ENCODE assay signal across 12 mouse cellular contexts in genomic region chr7:128549137-128549536, GRCm38 (mm10). TPM values are rescaled to one million over a fixed set of nuclear protein-coding genes. Genes with fewer than 3 reads are reported as not detected.
A peak's percentile ranks its signal among the peaks of the same experiment; 100 is the strongest.
DNase-seq lines count a peak whose midpoint lies in the region; ATAC-seq and TF ChIP-seq lines count a peak whose summit lies in the region.
"Had no signal": no experiment of that assay in that cellular context is flagged by ENCODE, and none has a peak within 500 bp of the region (broad histone marks: within the 10 kb centered on the region; RNA-seq: fewer than 3 reads in every experiment).

No protein-coding gene starts in this region.

- DNase-seq in forebrain, embryonic 10.5 days (ENCODE audit: extremely low spot score, low spot score), result no peak
- DNase-seq in hindbrain, postnatal 0 days (ENCODE audit: low spot score), result no peak
- no peak for DNase-seq in hindbrain, embryonic 11.5 days (ENCODE audit: low spot score)
- DNase-seq in adipocyte (ENCODE audit: low spot score), result peak; percentile 71
- DNase-seq in lung, postnatal 25 days (ENCODE audit: low spot score), result peak; percentile 66
- no peak for DNase-seq in cerebellum, adult 8-10 months
- DNase-seq in urinary bladder, postnatal 25 days (ENCODE audit: low spot score), result no peak
- DNase-seq: cerebellum, adult 9-10 months; kidney, adult 2 months; right cerebral cortex, postnatal 25 days had no signal

- no peaks in the 10 kb centered on the region for H3K9me3 ChIP-seq in forebrain, embryonic 13.5 days (replicated peaks)
- no peaks in the 10 kb centered on the region; the same call in 1 of the 2 replicates for H3K9me3 ChIP-seq in forebrain, embryonic 10.5 days
- no peaks in the 10 kb centered on the region for H3K9me3 ChIP-seq in hindbrain, postnatal 0 days (ENCODE audit: low read length)
- H3K9me3 ChIP-seq in hindbrain, embryonic 11.5 days (ENCODE audit: control insufficient read depth, low read length), result no peaks in the 10 kb centered on the region
- H3K9me3 ChIP-seq: limb, embryonic 13.5 days had no signal

- H3K27ac ChIP-seq in forebrain, embryonic 13.5 days, result 0 out of 2 replicates have a peak overlapping the region, but pooled peaks have one; percentile 6
- no peak overlapping the region for H3K27ac ChIP-seq in forebrain, embryonic 10.5 days
- peak overlapping the region; percentile 70; the same call in 1 of the 2 replicates for H3K27ac ChIP-seq in hindbrain, postnatal 0 days
- no peak overlapping the region for H3K27ac ChIP-seq in hindbrain, embryonic 11.5 days (ENCODE audit: low read depth, low read length)
- H3K27ac ChIP-seq: limb, embryonic 13.5 days had no signal

- peaks cover 6% of the 10 kb centered on the region; the same call in 1 of the 2 replicates for H3K36me3 ChIP-seq in forebrain, embryonic 13.5 days (ENCODE audit: poor library complexity, severe bottlenecking)
- peaks cover 37% of the 10 kb centered on the region for H3K36me3 ChIP-seq in forebrain, embryonic 10.5 days (replicated peaks)
- no peaks in the 10 kb centered on the region for H3K36me3 ChIP-seq in hindbrain, postnatal 0 days (ENCODE audit: insufficient read depth, low read length)
- H3K36me3 ChIP-seq in hindbrain, embryonic 11.5 days (ENCODE audit: control insufficient read depth, insufficient read depth, low read length), result no peaks in the 10 kb centered on the region

- H3K27me3 ChIP-seq in forebrain, embryonic 13.5 days, result 0 out of 2 replicates have a peak, but pooled peaks cover 3% of the 10 kb centered on the region
- no peaks in the 10 kb centered on the region; the same call in 1 of the 2 replicates for H3K27me3 ChIP-seq in forebrain, embryonic 10.5 days (ENCODE audit: poor library complexity, severe bottlenecking)
- no peaks in the 10 kb centered on the region for H3K27me3 ChIP-seq in hindbrain, postnatal 0 days (ENCODE audit: insufficient read depth, low read length)
- H3K27me3 ChIP-seq in hindbrain, embryonic 11.5 days (ENCODE audit: control insufficient read depth, insufficient read depth, low read length), result no peaks in the 10 kb centered on the region
- H3K27me3 ChIP-seq: limb, embryonic 13.5 days had no signal

- no peak for ATAC-seq in forebrain, embryonic 13.5 days
- ATAC-seq in hindbrain, postnatal 0 days, result no peak
- no peak for ATAC-seq in hindbrain, embryonic 11.5 days (ENCODE audit: low FRiP score)

- no peak for TF ChIP-seq CTCF in hindbrain, postnatal 0 days (IDR thresholded peaks at IDR 0.05; ENCODE audit: low read depth)

- H3K4me2 ChIP-seq in forebrain, embryonic 13.5 days, result no peak overlapping the region
- H3K4me2 ChIP-seq in hindbrain, postnatal 0 days (ENCODE audit: low read depth, low read length), result no peak overlapping the region
- H3K4me2 ChIP-seq in hindbrain, embryonic 11.5 days (replicated peaks; ENCODE audit: low read depth, low read length), result no peak overlapping the region
- H3K4me2 ChIP-seq: limb, embryonic 13.5 days had no signal

- peaks cover 33% of the 10 kb centered on the region for H3K4me1 ChIP-seq in forebrain, embryonic 13.5 days
- H3K4me1 ChIP-seq in forebrain, embryonic 10.5 days, result peaks cover 35% of the 10 kb centered on the region
- no peaks in the 10 kb centered on the region; the same call in 1 of the 2 replicates for H3K4me1 ChIP-seq in hindbrain, postnatal 0 days (ENCODE audit: insufficient read depth, low read length)
- H3K4me1 ChIP-seq in hindbrain, embryonic 11.5 days (replicated peaks; ENCODE audit: control insufficient read depth, insufficient read depth, low read length), result no peaks in the 10 kb centered on the region

- 64% methylated on average over 4 of the region's 4 CpGs for WGBS in forebrain, embryonic 13.5 days
- WGBS in forebrain, embryonic 10.5 days, result 72% methylated on average over 4 of the region's 4 CpGs
- whole genome bisulfite sequencing in hindbrain, postnatal 0 days, result 50% methylated on average over 4 of the region's 4 CpGs
- 62% methylated on average over 4 of the region's 4 CpGs for WGBS in hindbrain, embryonic 11.5 days

- no peak overlapping the region for H3K9ac ChIP-seq in forebrain, embryonic 13.5 days
- no peak overlapping the region for H3K9ac ChIP-seq in hindbrain, postnatal 0 days (replicated peaks; ENCODE audit: low read length)
- no peak overlapping the region for H3K9ac ChIP-seq in hindbrain, embryonic 11.5 days (ENCODE audit: low read depth, low read length)
- H3K9ac ChIP-seq: limb, embryonic 13.5 days had no signal

- H3K4me3 ChIP-seq in forebrain, embryonic 13.5 days, result no peak overlapping the region
- H3K4me3 ChIP-seq in forebrain, embryonic 10.5 days, result no peak overlapping the region
- H3K4me3 ChIP-seq in hindbrain, postnatal 0 days (ENCODE audit: low read length), result no peak overlapping the region
- no peak overlapping the region for H3K4me3 ChIP-seq in hindbrain, embryonic 11.5 days (ENCODE audit: low read depth, low read length)
- H3K4me3 ChIP-seq: limb, embryonic 13.5 days had no signal

RNA-seq across cellular contexts. Expression of gene Bag3, which starts 25.7 kb away (rescaled TPM):
- 1.9 and 2.1 TPM in 2 replicates for polyA plus RNA-seq in forebrain, embryonic 13.5 days (2015; fragmentation: Nextera tagmentation; extraction: Ambion mirVana)
- polyA plus RNA-seq in forebrain, embryonic 10.5 days (2016; fragmentation: Nextera tagmentation; extraction: Ambion mirVana), result 6.2 and 8.1 TPM in 2 replicates
- 4.5 and 6.7 TPM in 2 replicates for total RNA-seq in hindbrain, postnatal 0 days (2014; rRNA removed)
- 4.7 and 5.2 TPM in 2 replicates for polyA plus RNA-seq in hindbrain, postnatal 0 days (2015; fragmentation: Nextera tagmentation; extraction: Ambion mirVana)
- 4.3 and 5.6 TPM in 2 replicates for polyA plus RNA-seq in hindbrain, embryonic 11.5 days (2014; fragmentation: Nextera tagmentation; extraction: Ambion mirVana)

Comparison
In these comparisons a context has a peak if more than half of its experiments do, and no peak if none do; other contexts are left out.
1. H3K27ac ChIP-seq: peak in forebrain, embryonic 13.5 days (single experiment) and hindbrain, postnatal 0 days (single experiment); none in forebrain, embryonic 10.5 days (single experiment) and hindbrain, embryonic 11.5 days (single experiment).
2. DNase-seq: peak in adipocyte (single experiment) and lung, postnatal 25 days (single experiment); none in forebrain, embryonic 10.5 days (single experiment), hindbrain, postnatal 0 days (single experiment), hindbrain, embryonic 11.5 days (single experiment), cerebellum, adult 8-10 months (single experiment) and urinary bladder, postnatal 25 days (single experiment).